Mouse (Mus musculus): ENCODE data around the gene Olfr1347.
A peak's percentile ranks its signal among the peaks of the same experiment; 100 is the strongest.
"Not testable (repeated sequence)": the region's sequence is repeated elsewhere in the genome, so short reads cannot be mapped to it uniquely, and the experiment has no call there.

Gene Olfr1347

GRCm38 (mm10) chr7:6499655-6500054 lies at the start of gene Olfr1347:
TSS of gene Olfr1347 (minus strand) at chr7:6499755.
- DNase-seq = no peak

DNA sequence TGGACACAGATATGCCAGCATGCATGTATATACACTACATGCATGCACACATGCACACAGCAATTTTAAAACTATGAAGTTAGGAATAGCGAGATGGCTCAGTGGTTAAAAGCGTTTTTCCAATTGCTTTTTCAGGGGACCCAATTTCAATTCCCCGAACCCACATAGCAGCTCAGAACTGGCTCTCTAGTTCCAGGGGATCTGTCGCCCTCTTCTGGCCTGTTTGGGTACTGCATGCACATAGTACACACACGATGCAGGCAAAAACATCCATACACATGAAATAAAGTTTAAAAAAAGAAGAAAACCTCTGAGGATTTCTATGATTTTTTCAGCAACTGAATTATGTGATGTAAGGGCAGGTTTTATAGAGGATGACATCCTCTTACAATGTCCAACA lies 26.6 kb upstream of the Olfr1347 start:
- peak; percentile 19 for DNase-seq

DNA sequence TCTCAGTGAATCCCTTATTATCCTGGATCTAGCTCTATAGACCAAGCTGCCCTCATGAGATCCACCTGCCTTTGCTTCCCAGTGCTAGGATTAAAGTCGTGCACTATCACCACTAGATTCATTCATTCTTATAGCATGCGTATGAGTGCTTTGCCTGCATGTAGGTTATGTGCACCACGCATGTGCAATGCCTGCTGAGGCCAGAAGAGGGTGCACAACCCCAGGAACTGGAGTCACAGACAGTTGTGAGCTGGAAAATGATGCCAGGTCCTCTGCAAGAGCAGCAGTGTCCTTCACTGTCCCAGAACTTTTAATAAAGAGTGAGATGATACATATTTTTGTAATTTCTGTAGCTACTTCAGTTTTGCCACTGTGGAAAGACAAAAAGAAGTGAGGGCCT lies 25.4 kb upstream of the Olfr1347 start:
- no peak for DNase-seq

- DNase-seq = no peak
These were observed 23.3 kb upstream of the Olfr1347 start, which contains the start of gene Olfr1349 for GRCm38 (mm10) chr7:6522850-6523249. TSS of gene Olfr1349 (minus strand) at chr7:6522950.

DNA sequence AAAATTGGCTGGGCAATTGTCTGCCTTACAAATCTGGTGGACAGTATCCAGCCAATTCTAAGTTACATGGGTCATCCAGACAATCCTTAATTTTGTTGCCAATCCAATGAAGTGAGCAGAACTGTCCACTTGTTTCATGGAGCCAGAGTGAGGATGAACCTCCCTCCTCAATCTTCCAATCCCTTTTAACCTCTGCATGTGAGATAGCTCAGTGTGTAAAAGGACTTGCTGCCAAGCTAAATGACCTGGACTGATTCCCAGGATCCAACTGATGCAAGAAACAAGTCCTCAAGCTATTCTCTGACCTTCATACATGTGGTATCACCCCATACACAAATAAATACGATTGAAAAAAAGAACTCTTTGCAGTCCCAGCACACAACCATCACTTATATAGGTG lies 22.1 kb upstream of the Olfr1347 start:
- no peak for DNase-seq

DNA sequence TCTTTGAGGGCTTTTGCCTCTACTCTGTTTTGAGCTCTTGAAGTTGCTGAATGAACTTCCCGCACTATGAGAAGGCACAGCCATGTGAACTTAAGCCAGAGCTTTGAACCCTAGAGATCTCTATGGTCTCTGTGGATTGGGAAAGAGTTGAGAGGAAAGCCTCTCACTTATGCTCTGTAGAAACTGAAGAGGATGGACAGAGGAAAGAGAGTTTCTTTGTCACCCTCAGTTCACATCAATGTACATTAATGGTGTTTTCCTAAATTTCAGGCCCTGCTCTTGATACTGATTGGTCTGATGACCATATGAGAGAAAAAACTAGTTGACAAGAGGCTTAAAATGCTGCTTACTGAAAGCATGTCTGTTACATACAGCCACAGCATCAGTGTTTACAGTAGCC lies 9.1 kb upstream of the Olfr1347 start, which contains the start of gene Olfr1348:
TSS of gene Olfr1348 (minus strand) at position 101 of the 400 bp plus-strand sequence.
- no peak for DNase-seq

GRCm38 (mm10) chr7:6486841-6487240 lies 12.7 kb downstream of the Olfr1347 start, which contains the start of gene Olfr5:
TSS of gene Olfr5 (minus strand) at chr7:6486941.
- DNase-seq = no peak

DNA sequence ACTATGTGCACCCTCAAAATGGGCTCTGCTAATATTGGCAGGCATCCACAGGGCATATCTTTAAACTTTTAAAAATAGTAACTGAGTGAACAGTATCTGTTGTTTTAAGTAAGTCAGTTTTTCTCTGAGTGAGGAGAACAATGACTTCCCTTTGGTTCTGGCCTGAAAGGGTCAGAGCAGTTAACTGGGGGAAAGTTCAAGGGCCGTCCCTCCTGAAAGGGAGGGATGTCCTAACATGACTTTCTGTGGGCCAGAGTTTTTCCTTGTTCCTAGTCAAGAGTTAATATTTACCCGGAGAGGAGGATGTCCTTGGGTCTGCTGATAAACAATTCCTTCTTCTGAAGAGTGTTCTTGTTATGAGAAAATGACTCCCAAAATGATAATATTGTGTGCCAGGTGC lies 21.9 kb downstream of the Olfr1347 start:
- not testable (repeated sequence) for DNase-seq

DNA sequence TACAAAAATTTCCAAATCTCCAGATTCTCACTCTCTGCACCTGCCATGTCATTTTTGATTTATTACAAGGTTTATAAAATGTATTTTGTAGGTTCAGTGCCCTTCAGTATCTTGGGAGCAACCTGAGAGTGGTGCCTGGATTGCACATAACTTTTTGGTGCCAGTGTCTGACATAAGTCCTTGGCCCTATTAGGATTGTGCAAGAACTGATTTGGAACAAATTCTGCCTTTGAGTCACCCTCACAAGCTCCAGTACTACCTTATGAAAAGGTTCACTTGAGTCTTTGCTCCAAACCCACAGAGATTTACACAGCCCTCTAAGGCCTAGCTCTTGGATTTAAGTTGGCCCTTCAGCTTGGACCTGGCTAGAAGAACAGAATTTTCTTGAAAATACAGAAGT lies 32.6 kb downstream of the Olfr1347 start, which contains the start of gene Olfr1346:
TSS of gene Olfr1346 (plus strand) at position 151 of the 400 bp plus-strand sequence.
- no peak for DNase-seq

DNA sequence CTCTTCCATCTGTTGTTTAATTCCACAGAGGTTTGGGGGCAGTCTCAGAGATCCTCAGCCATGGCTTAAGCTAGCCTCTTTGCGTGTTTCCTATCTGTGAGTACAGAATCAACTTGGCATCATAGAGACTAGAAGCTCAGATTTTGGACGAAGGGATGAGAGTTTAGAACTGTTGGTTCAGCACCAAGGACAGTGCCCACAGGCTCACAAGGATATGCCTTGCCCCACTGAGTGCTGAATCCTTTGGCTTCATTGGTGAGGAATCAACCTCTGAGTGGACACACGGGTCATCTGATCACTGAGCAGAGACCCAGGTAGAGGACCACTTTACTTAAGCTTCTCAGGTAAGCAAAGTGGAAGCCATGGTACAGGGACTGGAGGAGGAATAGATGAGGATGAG lies 43.2 kb downstream of the Olfr1347 start:
- no peak for DNase-seq

DNA sequence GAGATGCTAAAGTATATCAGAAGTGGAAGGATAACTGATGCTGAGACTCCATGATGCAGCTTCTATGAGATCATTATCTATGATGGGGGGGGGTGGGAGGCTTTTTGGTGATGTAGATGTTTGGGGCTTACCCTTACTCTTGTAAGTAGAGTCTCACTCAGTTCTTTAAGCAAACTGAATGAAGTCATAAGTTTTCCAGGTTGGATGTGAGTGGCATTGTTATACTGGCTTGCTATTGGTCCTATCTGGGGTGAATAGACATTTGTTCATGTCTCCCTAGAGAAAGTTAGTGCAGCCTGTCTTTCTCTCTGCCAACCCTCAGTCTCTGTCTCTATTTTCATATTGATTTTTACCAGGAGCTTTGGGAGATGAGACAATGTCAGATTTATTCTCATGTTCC lies 43.7 kb downstream of the Olfr1347 start, which contains the start of gene Olfr1336:
TSS of gene Olfr1336 (plus strand) at position 301 of the 400 bp plus-strand sequence.
- DNase-seq = no peak

- DNase-seq = no peak
These were observed 51.8 kb downstream of the Olfr1347 start for GRCm38 (mm10) chr7:6447771-6448170.

GRCm38 (mm10) chr7:6441173-6441572 lies 58.4 kb downstream of the Olfr1347 start:
- no peak for DNase-seq

DNA sequence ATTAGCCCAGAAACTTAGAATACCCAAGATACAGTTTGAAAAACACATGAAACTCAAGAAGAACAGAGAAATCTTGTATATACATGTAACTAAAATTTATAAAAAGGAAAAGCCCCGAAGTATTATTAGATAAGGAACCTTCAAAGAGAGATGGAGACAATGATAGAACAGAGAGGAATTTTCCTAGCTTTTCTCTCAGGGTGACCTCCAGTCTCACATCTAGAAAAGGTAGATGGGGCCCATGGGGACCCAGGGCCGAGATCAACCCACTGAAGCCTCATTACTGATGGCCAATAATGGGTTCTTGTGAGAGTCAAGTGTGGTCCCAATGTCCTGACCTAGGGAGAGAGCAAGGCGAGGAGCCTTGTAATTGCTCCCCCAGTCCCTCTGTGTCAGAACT lies 61.2 kb downstream of the Olfr1347 start, which contains the start of gene Olfr1344:
TSS of gene Olfr1344 (plus strand) at position 301 of the 400 bp plus-strand sequence.
- DNase-seq = no peak

Measured in liver (tissue).